9 mouse cellular contexts compared by ENCODE assay signal in the genomic region with DNA sequence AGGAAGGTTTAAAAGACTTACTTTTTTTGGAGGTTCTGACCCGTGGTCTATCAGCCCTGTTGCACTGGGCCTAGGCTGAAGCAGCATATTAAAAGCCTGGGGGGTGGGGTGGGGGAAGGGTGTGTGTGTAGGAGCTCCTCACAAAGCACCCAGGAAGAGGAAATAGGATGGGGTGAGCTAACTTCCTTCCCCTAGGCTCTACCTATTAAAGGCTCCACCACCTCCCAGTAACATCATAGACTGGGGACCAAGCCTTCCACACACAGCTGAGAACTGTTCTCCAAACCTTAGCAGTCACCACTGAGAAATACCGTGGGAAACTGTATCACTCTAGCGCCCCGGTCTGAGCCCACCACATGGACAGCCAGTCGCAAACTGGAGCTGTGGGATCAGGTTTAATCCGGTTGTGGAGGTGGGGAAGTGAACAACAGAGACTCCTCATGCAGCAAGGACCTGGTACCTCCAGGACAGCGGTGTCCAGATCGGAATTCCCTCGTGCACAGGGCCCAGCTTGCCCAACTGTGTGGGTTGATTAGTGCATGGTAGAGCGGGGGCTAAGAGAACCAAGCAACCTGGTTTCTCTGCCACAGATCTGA. TPM values are rescaled to one million over a fixed set of nuclear protein-coding genes. Genes with fewer than 3 reads are reported as not detected.
A peak's percentile ranks its signal among the peaks of the same experiment; 100 is the strongest.
DNase-seq lines count a peak whose midpoint lies in the region; ATAC-seq and TF ChIP-seq lines count a peak whose summit lies in the region.
"Had no signal": no experiment of that assay in that cellular context is flagged by ENCODE, and none has a peak within 500 bp of the region (broad histone marks: within the 10 kb centered on the region; RNA-seq: fewer than 3 reads in every experiment).

No protein-coding gene starts in this region.

- H3K36me3 ChIP-seq in CH12.LX (replicated peaks in 1 of 2; ENCODE audit: control insufficient read depth in 1 of 2, insufficient read depth in 1 of 2, low read length in 1 of 2), result peaks cover 7 to 27% of the 10 kb centered on the region in 2 experiments
- no peaks in the 10 kb centered on the region for H3K36me3 ChIP-seq in forebrain, postnatal 0 days (ENCODE audit: insufficient read depth)
- no peaks in the 10 kb centered on the region for H3K36me3 ChIP-seq in midbrain, embryonic 14.5 days (ENCODE audit: control insufficient read depth, insufficient read depth, low read length)
- H3K36me3 ChIP-seq: liver, embryonic 13.5 days had no signal

- no peaks in the 10 kb centered on the region for H3K9me3 ChIP-seq in CH12.LX (replicated peaks; ENCODE audit: low read length)
- H3K9me3 ChIP-seq in forebrain, postnatal 0 days (ENCODE audit: low read length), result no peaks in the 10 kb centered on the region
- H3K9me3 ChIP-seq in midbrain, embryonic 14.5 days (ENCODE audit: control insufficient read depth, low read length), result no peaks in the 10 kb centered on the region
- H3K9me3 ChIP-seq: liver, embryonic 13.5 days had no signal

- TF ChIP-seq RAD21 in CH12.LX (IDR thresholded peaks at IDR 0.05; ENCODE audit: low read depth, low read length), result no peak

- in situ Hi-C loops in CH12.LX (cut with MboI; ENCODE audit: low pct_ligation_motif_present, low pct_unique_long_range_greater_than_20kb, low sequenced_read_pairs), result no loop called here

- intact Hi-C loops in gastrocnemius, adult 2 months (cut with DNase I), result no loop called here
- intact Hi-C loops in gastrocnemius, postnatal 14 days (cut with DNase I; ENCODE audit: low total_unique reads), result no loop called here
- intact Hi-C loops in left cerebral cortex, postnatal 4 days (cut with DNase I), result no loop called here

- peaks cover 6% of the 10 kb centered on the region for H3K79me2 ChIP-seq in CH12.LX (replicated peaks; ENCODE audit: control insufficient read depth, extremely low read depth, insufficient read depth, poor library complexity, severe bottlenecking)

- WGBS in forebrain, postnatal 0 days, result 83% methylated on average over 10 of the region's 10 CpGs
- WGBS in midbrain, embryonic 14.5 days, result 80% methylated on average over 10 of the region's 10 CpGs

- no peak for TF ChIP-seq CTCF in gastrocnemius, adult 2 months (IDR thresholded peaks at IDR 0.05)
- TF ChIP-seq CTCF in CH12.LX (conservative IDR thresholded peaks at IDR 0.05 in 1 of 2, IDR thresholded peaks at IDR 0.05 in 1 of 2; ENCODE audit: low read depth in 2 of 2, low read length in 2 of 2), result no peak
- no peak for TF ChIP-seq CTCF in forebrain, postnatal 0 days (IDR thresholded peaks at IDR 0.05; ENCODE audit: low read depth)

- dilution Hi-C loops in CH12.LX (cut with MboI; ENCODE audit: extremely low pct_ligation_motif_present, extremely low pct_unique_long_range_greater_than_20kb, low sequenced_read_pairs), result no loop called here

- peak overlapping the region; percentile 26; the same call in 1 of the 2 replicates for H3K4me3 ChIP-seq in gastrocnemius, adult 2 months
- peak overlapping the region; percentile 65 to 92 (median 80) for H3K4me3 ChIP-seq in CH12.LX (replicated peaks in 1 of 3; ENCODE audit: low read depth in 2 of 3, low read length in 2 of 3, poor library complexity in 1 of 3)
- no peak overlapping the region for H3K4me3 ChIP-seq in forebrain, postnatal 0 days (ENCODE audit: low read depth, low read length)
- no peak overlapping the region for H3K4me3 ChIP-seq in midbrain, embryonic 14.5 days (replicated peaks; ENCODE audit: low read depth, low read length)
- H3K4me3 ChIP-seq: liver, embryonic 13.5 days had no signal

- peaks cover 4 to 22% of the 10 kb centered on the region in 2 experiments; a peak in 3 of 4 replicates for H3K4me1 ChIP-seq in CH12.LX (ENCODE audit: control insufficient read depth in 1 of 2, insufficient read depth in 2 of 2)
- H3K4me1 ChIP-seq in forebrain, postnatal 0 days (ENCODE audit: insufficient read depth), result peaks cover 9% of the 10 kb centered on the region; the same call in 1 of the 2 replicates
- H3K4me1 ChIP-seq in midbrain, embryonic 14.5 days (ENCODE audit: control insufficient read depth, insufficient read depth, low read length), result peaks cover 11% of the 10 kb centered on the region; the same call in 1 of the 2 replicates

- no peak for ATAC-seq in forebrain, postnatal 0 days
- ATAC-seq in midbrain, embryonic 14.5 days (ENCODE audit: low FRiP score, low TSS enrichment), result no peak

- H3K27me3 ChIP-seq in CH12.LX (replicated peaks), result no peaks in the 10 kb centered on the region
- no peaks in the 10 kb centered on the region for H3K27me3 ChIP-seq in forebrain, postnatal 0 days (ENCODE audit: insufficient read depth, low read length)
- no peaks in the 10 kb centered on the region for H3K27me3 ChIP-seq in midbrain, embryonic 14.5 days (ENCODE audit: control insufficient read depth, insufficient read depth, low read length)
- H3K27me3 ChIP-seq: liver, embryonic 13.5 days had no signal

- H3K27ac ChIP-seq in gastrocnemius, adult 2 months, result peak overlapping the region; percentile 35
- H3K27ac ChIP-seq in CH12.LX (ENCODE audit: insufficient read depth, low read depth), result peak overlapping the region; percentile 47
- H3K27ac ChIP-seq in forebrain, postnatal 0 days (ENCODE audit: low read depth, low read length), result peak overlapping the region; percentile 59
- H3K27ac ChIP-seq in midbrain, embryonic 14.5 days (replicated peaks; ENCODE audit: low read depth, low read length), result peak overlapping the region; percentile 42; the same call in 1 of the 2 replicates
- H3K27ac ChIP-seq: liver, embryonic 13.5 days had no signal

- DNase-seq in gastrocnemius, adult 2 months, result no peak
- no peak for DNase-seq in gastrocnemius, postnatal 14 days
- peak; percentile 66 for DNase-seq in CH12.LX (ENCODE audit: extremely low read depth)
- no peak for DNase-seq in forebrain, postnatal 0 days
- no peak for DNase-seq in midbrain, embryonic 14.5 days
- DNase-seq in left cerebral cortex, postnatal 4 days, result no peak
- DNase-seq in right cerebral cortex, postnatal 36 days (ENCODE audit: low spot score in 2 of 2), result no peak
- no peak for DNase-seq in layer of hippocampus, adult 9-10 months (ENCODE audit: low spot score)
- DNase-seq: liver, embryonic 13.5 days had no signal

- H3K4me2 ChIP-seq in CH12.LX (ENCODE audit: insufficient read depth, low read depth, poor library complexity, severe bottlenecking), result peak overlapping the region; percentile 92
- H3K4me2 ChIP-seq in forebrain, postnatal 0 days (ENCODE audit: low read depth), result no peak overlapping the region
- no peak overlapping the region for H3K4me2 ChIP-seq in midbrain, embryonic 14.5 days (ENCODE audit: low read length)
- H3K4me2 ChIP-seq: liver, embryonic 13.5 days had no signal

- no peak for TF ChIP-seq EP300 in CH12.LX (IDR thresholded peaks at IDR 0.05; ENCODE audit: low read length)

- peak; percentile 78 for TF ChIP-seq POLR2A in CH12.LX (IDR thresholded peaks at IDR 0.05; ENCODE audit: low read depth, low read length)

- H3K9ac ChIP-seq in CH12.LX (ENCODE audit: insufficient read depth, low read depth), result peak overlapping the region; percentile 95
- no peak overlapping the region for H3K9ac ChIP-seq in forebrain, postnatal 0 days
- no peak overlapping the region for H3K9ac ChIP-seq in midbrain, embryonic 14.5 days (replicated peaks; ENCODE audit: low read length)
- H3K9ac ChIP-seq: liver, embryonic 13.5 days had no signal

TF ChIP-seq in CH12.LX, 34 proteins besides CTCF, POLR2A, EP300 and RAD21 (continues in another document):
- TF ChIP-seq IRF4 (IDR thresholded peaks at IDR 0.05; ENCODE audit: low read depth, low read length) (no peak), ELF1 (IDR thresholded peaks at IDR 0.05; ENCODE audit: low read depth, low read length) (peak; percentile 77), MXI1 (IDR thresholded peaks at IDR 0.05; ENCODE audit: low read depth, low read length) (no peak; the same call in 1 of the 2 replicates), SMC3 (IDR thresholded peaks at IDR 0.05; ENCODE audit: low read depth, low read length) (no peak), GABPA (IDR thresholded peaks at IDR 0.05; ENCODE audit: insufficient replicate concordance, low read depth, low read length) (no peak), HCFC1 (IDR thresholded peaks at IDR 0.05; ENCODE audit: low read depth, low read length) (peak; percentile 75), SIN3A (IDR thresholded peaks at IDR 0.05; ENCODE audit: low read length) (peak; percentile 64; the same call in 1 of the 2 replicates), ZNF384 (IDR thresholded peaks at IDR 0.05; ENCODE audit: low read depth, low read length) (no peak), JUN (IDR thresholded peaks at IDR 0.05; ENCODE audit: insufficient read depth, low read depth, low read length) (0 out of 2 replicates have a peak, but pooled peaks have one; percentile 9)

RNA-seq across cellular contexts. Expression of a gene that starts 6.5 kb away (rescaled TPM):
- 1 to 10 TPM; 7.0 to 7.1 TPM for total RNA-seq in gastrocnemius, adult 2 months (2021)
- 10 to 100 TPM in 1 of 2 experiments, 1 to 10 TPM in 1; 7.9 to 10.7 TPM for total RNA-seq in gastrocnemius, postnatal 14 days (2021)
- total RNA-seq in CH12.LX (2012; rRNA removed), result 20.5 TPM in 2 replicates
- total RNA-seq in CH12.LX (2014; rRNA removed), result 22.3 and 25.7 TPM in 2 replicates
- polyA plus RNA-seq in CH12.LX (2012; ENCODE audit: insufficient read length, low read depth), result 15.1 and 16.7 TPM in 2 replicates
- total RNA-seq in forebrain, postnatal 0 days (2014; rRNA removed), result 26.1 and 30.6 TPM in 2 replicates
- polyA plus RNA-seq in forebrain, postnatal 0 days (2015; fragmentation: Nextera tagmentation; extraction: Ambion mirVana), result 16.7 and 18.5 TPM in 2 replicates
- 21.1 and 26.0 TPM in 2 replicates for polyA plus RNA-seq in midbrain, embryonic 14.5 days (2014; fragmentation: Nextera tagmentation; extraction: Ambion mirVana)
- 10 to 100 TPM; 17.8 to 18.8 TPM for total RNA-seq in left cerebral cortex, postnatal 4 days (2021)

RNA-seq across cellular contexts. Expression of a gene that starts 38.1 kb away (rescaled TPM):
- total RNA-seq in gastrocnemius, adult 2 months (2021), result 100 to 1,000 TPM; 451 to 524 TPM
- 100 to 1,000 TPM; 423 to 456 TPM for total RNA-seq in gastrocnemius, postnatal 14 days (2021)
- 357 and 409 TPM in 2 replicates for total RNA-seq in CH12.LX (2012; rRNA removed)
- total RNA-seq in CH12.LX (2014; rRNA removed), result 298 and 303 TPM in 2 replicates
- polyA plus RNA-seq in CH12.LX (2012; ENCODE audit: insufficient read length, low read depth), result 272 and 292 TPM in 2 replicates
- 337 and 459 TPM in 2 replicates for total RNA-seq in forebrain, postnatal 0 days (2014; rRNA removed)
- 500 and 583 TPM in 2 replicates for polyA plus RNA-seq in forebrain, postnatal 0 days (2015; fragmentation: Nextera tagmentation; extraction: Ambion mirVana)
- 419 and 525 TPM in 2 replicates for polyA plus RNA-seq in midbrain, embryonic 14.5 days (2014; fragmentation: Nextera tagmentation; extraction: Ambion mirVana)
- 100 to 1,000 TPM; 269 to 291 TPM for total RNA-seq in left cerebral cortex, postnatal 4 days (2021)

RNA-seq across cellular contexts. Expression of a gene that starts 38.3 kb away (rescaled TPM):
- total RNA-seq in gastrocnemius, adult 2 months (2021), result 1 to 10 TPM; 4.3 to 7.7 TPM
- 1 to 10 TPM; 6.7 to 7.9 TPM for total RNA-seq in gastrocnemius, postnatal 14 days (2021)
- total RNA-seq in CH12.LX (2012; rRNA removed) (56.2 and 72.4 TPM in 2 replicates), CH12.LX (2014; rRNA removed) (48.3 and 49.0 TPM in 2 replicates)
- 51.4 and 61.7 TPM in 2 replicates for polyA plus RNA-seq in CH12.LX (2012; ENCODE audit: insufficient read length, low read depth)
- total RNA-seq in forebrain, postnatal 0 days (2014; rRNA removed), result 54.4 and 55.7 TPM in 2 replicates
- 28.7 and 31.7 TPM in 2 replicates for polyA plus RNA-seq in forebrain, postnatal 0 days (2015; fragmentation: Nextera tagmentation; extraction: Ambion mirVana)
- 32.2 and 40.3 TPM in 2 replicates for polyA plus RNA-seq in midbrain, embryonic 14.5 days (2014; fragmentation: Nextera tagmentation; extraction: Ambion mirVana)
- total RNA-seq in left cerebral cortex, postnatal 4 days (2021), result 10 to 100 TPM; 41.6 to 44.5 TPM

Comparison
In these comparisons a context has a peak if more than half of its experiments do, and no peak if none do; other contexts are left out.
1. H3K4me3 ChIP-seq: peak in gastrocnemius, adult 2 months (single experiment) and CH12.LX (3 of 3); none in forebrain, postnatal 0 days (single experiment) and midbrain, embryonic 14.5 days (single experiment).
2. Peak in every context shown above with its lines, with median percentiles within 50 percentile points of each other: H3K27ac ChIP-seq.